Mouse (Mus musculus) MEL (cell line): ENCODE measurements at regions not wholly inside any gene's neighbourhood (a gene's known extent, or its start where the extent isn't known, plus 50 kb on each side); places are given as distances from the start of the nearest gene placed in this dataset.

Experiments used
- DNase-seq: peaks from one replicate; pipeline ENCODE4 v3.0.0; 2011; ENCODE audit warnings: low read depth, low spot score
- H3K27ac ChIP-seq: 2 replicates; pipeline ENCODE4 v1.5.1; 2012; ENCODE audit warnings: low read depth, mild to moderate bottlenecking, control low read depth, low read length, moderate library complexity; ENCODE audit not compliant: control insufficient read depth
- H3K27me3 ChIP-seq, 2 experiments: fragments of 150-350 bp in 1 of 2; sonication (generic) in 1 of 2; 2 replicates each; pipeline ENCODE4 v1.6.1; 2012; ENCODE audit warnings: low read length in 2 of 2, mild to moderate bottlenecking in 2 of 2, improper control_type of control experiment in 1 of 2, moderate library complexity in 1 of 2; ENCODE audit not compliant: insufficient read depth in 2 of 2, control insufficient read depth in 1 of 2
- H3K36me3 ChIP-seq, 2 experiments: 2 replicates each; pipeline ENCODE4 v1.6.1; 2012 to 2014; ENCODE audit warnings: low read length in 2 of 2, improper control_type of control experiment in 1 of 2, inconsistent platforms in 1 of 2, mild to moderate bottlenecking in 1 of 2; ENCODE audit not compliant: insufficient read depth in 2 of 2, control insufficient read depth in 1 of 2
- H3K4me1 ChIP-seq, 2 experiments: fragments of 150-350 bp in 1 of 2; sonication (generic) in 1 of 2; 2 replicates each; pipeline ENCODE4 v1.6.1; 2012; ENCODE audit warnings: low read length in 2 of 2, improper control_type of control experiment in 1 of 2, mild to moderate bottlenecking in 1 of 2; ENCODE audit not compliant: insufficient read depth in 2 of 2, control insufficient read depth in 1 of 2
- H3K4me3 ChIP-seq, 2 experiments: fragments of 150-350 bp in 1 of 2; sonication (generic) in 1 of 2; 2 replicates each; pipeline ENCODE4 v1.5.1; 2012; ENCODE audit warnings: low read depth in 2 of 2, low read length in 2 of 2, mild to moderate bottlenecking in 2 of 2, moderate library complexity in 2 of 2, control low read depth in 1 of 2, improper control_type of control experiment in 1 of 2; ENCODE audit not compliant: control insufficient read depth in 1 of 2, insufficient read depth in 1 of 2
- H3K79me2 ChIP-seq: 2 replicates; pipeline ENCODE4 v1.6.1; 2012; ENCODE audit warnings: mild to moderate bottlenecking, low read length, moderate library complexity; ENCODE audit not compliant: control insufficient read depth, poor library complexity, insufficient read depth
- H3K9ac ChIP-seq: 2 replicates; pipeline ENCODE4 v1.6.1; 2012; ENCODE audit warnings: low read depth, mild to moderate bottlenecking, control low read depth, low read length, moderate library complexity; ENCODE audit not compliant: control insufficient read depth, poor library complexity, severe bottlenecking
- H3K9me3 ChIP-seq: fragments of 150-350 bp; sonication (generic); replicated peaks from 2 replicates; pipeline ENCODE4 v1.6.1; 2012; ENCODE audit warnings: mild to moderate bottlenecking, low read length, improper control_type of control experiment, moderate library complexity; ENCODE audit not compliant: insufficient read depth
- BHLHE40 ChIP-seq: IDR thresholded peaks from 2 replicates; pipeline ENCODE4 v1.6.1; 2012; ENCODE audit warnings: low read depth, mild to moderate bottlenecking, inconsistent platforms, low read length, improper control_type of control experiment, borderline replicate concordance
- CHD2 ChIP-seq: IDR thresholded peaks from 2 replicates; pipeline ENCODE4 v1.6.1; 2011; ENCODE audit warnings: low read length, improper control_type of control experiment
- EP300 ChIP-seq, 2 experiments: IDR thresholded peaks; 2 replicates each; pipeline ENCODE4 v1.6.1; 2011; ENCODE audit warnings: improper control_type of control experiment in 2 of 2, low read length in 2 of 2, low read depth in 1 of 2, mild to moderate bottlenecking in 1 of 2
- GABPA ChIP-seq: IDR thresholded peaks from 2 replicates; pipeline ENCODE4 v1.6.1; 2012; ENCODE audit warnings: low read depth, mild to moderate bottlenecking, inconsistent platforms, low read length, improper control_type of control experiment, moderate library complexity
- GATA1 ChIP-seq: IDR thresholded peaks from 2 replicates; pipeline ENCODE4 v1.6.1; 2011; ENCODE audit warnings: low read depth, low read length, improper control_type of control experiment
- KAT2A ChIP-seq: conservative IDR thresholded peaks from 2 replicates; pipeline ENCODE4 v1.6.1; 2012; ENCODE audit warnings: low read depth, low read length, improper control_type of control experiment, inconsistent platforms
- MAX ChIP-seq: IDR thresholded peaks from 2 replicates; pipeline ENCODE4 v1.6.1; 2011; ENCODE audit warnings: low read length, improper control_type of control experiment
- MEF2A ChIP-seq: IDR thresholded peaks from 2 replicates; pipeline ENCODE4 v1.6.1; 2014; ENCODE audit warnings: low read depth, mild to moderate bottlenecking, inconsistent platforms, low read length, improper control_type of control experiment; ENCODE audit not compliant: poor library complexity, insufficient replicate concordance, severe bottlenecking; ENCODE audit errors: extremely low read depth
- MXI1 ChIP-seq: IDR thresholded peaks from 2 replicates; pipeline ENCODE4 v1.6.1; 2011; ENCODE audit warnings: mild to moderate bottlenecking, low read depth, low read length, improper control_type of control experiment
- POLR2A ChIP-seq, 2 experiments: IDR thresholded peaks; 2 replicates each; pipeline ENCODE4 v1.6.1; 2011 to 2012; ENCODE audit warnings: low read length in 2 of 2, mild to moderate bottlenecking in 2 of 2, control low read depth in 1 of 2, improper control_type of control experiment in 1 of 2, low read depth in 1 of 2, moderate library complexity in 1 of 2; ENCODE audit not compliant: control insufficient read depth in 1 of 2, insufficient read depth in 1 of 2, poor library complexity in 1 of 2
- POLR2AphosphoS2 ChIP-seq: IDR thresholded peaks from 2 replicates; pipeline ENCODE4 v1.6.1; 2011; ENCODE audit warnings: low read length, improper control_type of control experiment
- POLR2AphosphoS5 ChIP-seq: IDR thresholded peaks from 2 replicates; pipeline ENCODE4 v1.6.1; 2012; ENCODE audit warnings: low read depth, borderline replicate concordance, mild to moderate bottlenecking, inconsistent platforms, low read length, moderate library complexity, mixed read lengths
- RAD21 ChIP-seq: IDR thresholded peaks from 2 replicates; pipeline ENCODE4 v1.6.1; 2011; ENCODE audit warnings: mild to moderate bottlenecking, low read depth, low read length, improper control_type of control experiment
- RCOR1 ChIP-seq: IDR thresholded peaks from 2 replicates; pipeline ENCODE4 v1.6.1; 2012; ENCODE audit warnings: low read depth, mild to moderate bottlenecking, inconsistent platforms, low read length, improper control_type of control experiment
- SIN3A ChIP-seq: IDR thresholded peaks from 2 replicates; pipeline ENCODE4 v1.6.1; 2012; ENCODE audit warnings: low read length, improper control_type of control experiment, inconsistent platforms
- SMC3 ChIP-seq: IDR thresholded peaks from 2 replicates; pipeline ENCODE4 v1.6.1; 2011; ENCODE audit warnings: low read depth, low read length, improper control_type of control experiment
- TBP ChIP-seq: IDR thresholded peaks from 2 replicates; pipeline ENCODE4 v1.8.0; 2011; ENCODE audit warnings: low read depth, low read length, improper control_type of control experiment
- UBTF ChIP-seq: IDR thresholded peaks from 2 replicates; pipeline ENCODE4 v1.6.1; 2012; ENCODE audit warnings: low read depth, mild to moderate bottlenecking, inconsistent platforms, low read length, improper control_type of control experiment, moderate library complexity, borderline replicate concordance; ENCODE audit not compliant: insufficient read depth
- USF1 ChIP-seq: IDR thresholded peaks from 2 replicates; pipeline ENCODE4 v1.6.1; 2014; ENCODE audit warnings: low read depth, mild to moderate bottlenecking, inconsistent platforms, low read length, improper control_type of control experiment, moderate library complexity
- USF2 ChIP-seq, 2 experiments: IDR thresholded peaks; 2 replicates each; pipeline ENCODE4 v1.6.1; 2011 to 2012; ENCODE audit warnings: improper control_type of control experiment in 2 of 2, low read length in 2 of 2, borderline replicate concordance in 1 of 2, inconsistent platforms in 1 of 2, low read depth in 1 of 2, mild to moderate bottlenecking in 1 of 2; ENCODE audit not compliant: insufficient read depth in 1 of 2
- ZC3H11A ChIP-seq: IDR thresholded peaks from 2 replicates; pipeline ENCODE4 v1.6.1; 2012; ENCODE audit warnings: low read depth, mild to moderate bottlenecking, inconsistent platforms, low read length, improper control_type of control experiment
- ZKSCAN1 ChIP-seq: IDR thresholded peaks from 2 replicates; pipeline ENCODE4 v1.6.1; 2012; ENCODE audit warnings: low read depth, mild to moderate bottlenecking, inconsistent platforms, low read length, improper control_type of control experiment, moderate library complexity
- ZMIZ1 ChIP-seq: IDR thresholded peaks from 2 replicates; pipeline ENCODE4 v1.6.1; 2012; ENCODE audit warnings: low read depth, mild to moderate bottlenecking, inconsistent platforms, low read length, improper control_type of control experiment, moderate library complexity

DNA sequence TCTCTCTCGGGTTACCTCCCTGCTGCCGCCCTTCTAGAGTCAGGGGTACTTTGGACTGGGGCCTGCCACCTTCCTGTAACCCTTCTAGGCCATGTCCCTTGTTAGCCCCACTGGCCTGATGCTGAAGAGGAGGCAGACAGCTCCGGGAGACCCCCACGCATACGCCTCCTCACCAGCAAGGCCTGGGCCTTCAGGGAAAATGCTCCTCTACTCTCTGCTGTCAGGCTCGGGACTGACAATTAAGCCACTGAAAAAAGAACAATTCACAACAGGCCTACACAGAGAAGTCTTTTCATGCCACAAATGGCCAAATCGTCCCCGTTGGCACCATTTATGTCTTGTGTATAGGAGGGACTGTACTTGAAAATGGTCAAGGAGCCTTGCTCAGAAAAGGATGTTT is 161.9 kb upstream of the Topaz1 start:
- H3K79me2 ChIP-seq, result no peaks in the 10 kb centered on the region
- no peaks in the 10 kb centered on the region for H3K27me3 ChIP-seq
- H3K4me1 ChIP-seq, result no peaks in the 10 kb centered on the region
- no peak overlapping the region for H3K4me3 ChIP-seq
- no peaks in the 10 kb centered on the region for H3K9me3 ChIP-seq
- H3K36me3 ChIP-seq, result no peaks in the 10 kb centered on the region
- TF ChIP-seq USF1 (no peak), POLR2AphosphoS2 (no peak), CHD2 (no peak), SIN3A (no peak), USF2 (IDR thresholded peaks at IDR 0.05; ENCODE audit: borderline replicate concordance in 1 of 2, insufficient read depth in 1 of 2, low read depth in 1 of 2, low read length in 2 of 2) (no peak), RCOR1 (no peak), ZC3H11A (no peak), GABPA (no peak), EP300 (IDR thresholded peaks at IDR 0.05; ENCODE audit: low read depth in 1 of 2, low read length in 2 of 2) (no peak), MAX (no peak), BHLHE40 (no peak), KAT2A (no peak), MEF2A (no peak), TBP (no peak), GATA1 (no peak), POLR2A (IDR thresholded peaks at IDR 0.05; ENCODE audit: control insufficient read depth in 1 of 2, insufficient read depth in 1 of 2, low read depth in 1 of 2, low read length in 2 of 2, poor library complexity in 1 of 2) (no peak)
- no peak overlapping the region for H3K27ac ChIP-seq
- H3K9ac ChIP-seq, result no peak overlapping the region
- DNase-seq, result no peak

DNA sequence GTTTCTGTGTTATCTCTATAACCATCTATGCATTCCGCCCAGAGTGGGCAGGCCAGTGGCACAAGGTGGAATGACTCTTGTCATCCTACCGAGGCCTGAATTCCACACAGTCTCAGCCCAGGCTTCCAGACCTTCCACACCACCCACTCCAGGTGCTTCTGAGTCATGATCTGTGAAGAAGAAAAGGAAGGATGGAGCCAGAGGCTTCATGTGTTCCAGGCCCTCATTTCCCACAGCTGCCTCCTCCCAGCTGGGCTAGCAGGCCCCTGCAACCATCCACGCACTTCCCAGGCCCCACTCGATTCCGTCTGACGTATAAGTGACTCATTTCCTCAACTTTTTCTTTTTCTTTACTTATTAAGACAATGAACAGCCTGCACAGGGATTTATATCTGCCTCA is 160.7 kb upstream of the Topaz1 start:
- no peaks in the 10 kb centered on the region for H3K27me3 ChIP-seq
- no peak overlapping the region for H3K4me3 ChIP-seq
- H3K9ac ChIP-seq, result no peak overlapping the region
- no peaks in the 10 kb centered on the region for H3K79me2 ChIP-seq
- H3K27ac ChIP-seq, result no peak overlapping the region
- H3K36me3 ChIP-seq, result no peaks in the 10 kb centered on the region
- TF ChIP-seq GABPA (no peak), MAX (no peak), RAD21 (no peak), ZKSCAN1 (no peak), POLR2AphosphoS5 (no peak), UBTF (no peak), SMC3 (no peak), CHD2 (no peak), MXI1 (no peak), KAT2A (no peak), POLR2A (IDR thresholded peaks at IDR 0.05; ENCODE audit: control insufficient read depth in 1 of 2, insufficient read depth in 1 of 2, low read depth in 1 of 2, low read length in 2 of 2, poor library complexity in 1 of 2) (no peak), ZMIZ1 (no peak), TBP (no peak)
- no peak for DNase-seq
- H3K4me1 ChIP-seq, result no peaks in the 10 kb centered on the region
- no peaks in the 10 kb centered on the region for H3K9me3 ChIP-seq
